Mouse (Mus musculus): ENCODE measurements around the gene St6galnac3. TPM values are rescaled to one million over a fixed set of nuclear protein-coding genes. Genes with fewer than 3 reads are reported as not detected.

The St6galnac3 gene
- polyA plus RNA-seq, 1 experiment from 2014 or later: 25.6 TPM

DNA sequence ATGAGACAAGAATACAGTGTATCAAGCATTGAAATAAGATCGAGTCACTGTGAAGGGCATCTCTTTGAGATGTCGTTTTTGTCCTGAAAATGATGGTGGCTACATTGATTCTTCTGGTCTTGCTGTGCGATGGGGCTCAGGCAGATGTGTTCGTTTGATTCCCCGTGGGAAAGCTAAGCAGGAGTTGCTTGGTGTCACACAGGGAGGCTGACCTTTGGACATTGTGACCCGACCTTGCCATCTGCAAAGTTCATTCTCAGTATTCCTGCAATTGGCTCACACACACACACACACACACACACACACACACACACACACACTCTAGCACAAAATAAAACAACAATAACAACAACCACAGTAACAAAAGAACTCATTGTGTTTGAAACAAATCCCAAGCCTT, 543.7 kb downstream of the St6galnac3 start:
- Histone ChIP-seq H3K27me3 (ENCODE audit: control insufficient read depth, insufficient read depth, low read length) (no peaks in the 10 kb centered on the region), H3K4me1 (ENCODE audit: control insufficient read depth, insufficient read depth, low read length) (no peaks in the 10 kb centered on the region), H3K4me2 (ENCODE audit: low read depth, low read length) (no peak overlapping the region), H3K4me3 (ENCODE audit: low read depth, low read length) (no peak overlapping the region), H3K27ac (ENCODE audit: low read depth, low read length) (no peak overlapping the region), H3K9ac (replicated peaks; ENCODE audit: low read depth, low read length) (no peak overlapping the region), H3K9me3 (ENCODE audit: control insufficient read depth, low read length) (no peaks in the 10 kb centered on the region), H3K36me3 (ENCODE audit: control insufficient read depth, insufficient read depth, low read length) (no peaks in the 10 kb centered on the region)
- 29% methylated on average over 6 of the region's 6 CpGs for WGBS
- ATAC-seq (ENCODE audit: low read depth): no peak

DNA sequence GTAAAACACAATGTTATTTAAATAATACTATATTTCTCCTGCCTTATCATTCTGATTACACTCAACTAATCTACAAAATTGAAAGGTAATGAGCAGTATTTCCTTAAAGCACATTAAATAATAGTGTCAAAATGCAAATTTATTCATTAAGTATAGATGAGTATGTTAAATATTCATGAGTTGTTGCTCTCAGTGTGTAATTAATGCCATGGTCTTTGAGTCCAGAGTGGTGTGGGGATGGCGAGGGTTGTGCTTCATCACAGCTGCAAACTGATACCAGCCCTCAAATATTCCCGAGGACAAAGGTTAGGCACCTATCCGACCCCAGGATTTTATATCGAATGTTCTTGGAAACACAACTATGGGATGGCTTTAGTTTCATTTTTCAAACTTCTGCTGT, 548.2 kb downstream of the St6galnac3 start:
- no peak overlapping the region for H3K4me2 ChIP-seq (ENCODE audit: low read depth, low read length)
- no peaks in the 10 kb centered on the region for H3K36me3 ChIP-seq (ENCODE audit: control insufficient read depth, insufficient read depth, low read length)
- no peak overlapping the region for H3K27ac ChIP-seq (ENCODE audit: low read depth, low read length)
- no peaks in the 10 kb centered on the region for H3K9me3 ChIP-seq (ENCODE audit: control insufficient read depth, low read length)
- H3K27me3 ChIP-seq (ENCODE audit: control insufficient read depth, insufficient read depth, low read length): no peaks in the 10 kb centered on the region
- no peak overlapping the region for H3K4me3 ChIP-seq (ENCODE audit: low read depth, low read length)
- ATAC-seq (ENCODE audit: low read depth): no peak
- H3K9ac ChIP-seq (replicated peaks; ENCODE audit: low read depth, low read length): no peak overlapping the region
- no peaks in the 10 kb centered on the region for H3K4me1 ChIP-seq (ENCODE audit: control insufficient read depth, insufficient read depth, low read length)
- WGBS: 56% methylated on average over 4 of the region's 4 CpGs

DNA sequence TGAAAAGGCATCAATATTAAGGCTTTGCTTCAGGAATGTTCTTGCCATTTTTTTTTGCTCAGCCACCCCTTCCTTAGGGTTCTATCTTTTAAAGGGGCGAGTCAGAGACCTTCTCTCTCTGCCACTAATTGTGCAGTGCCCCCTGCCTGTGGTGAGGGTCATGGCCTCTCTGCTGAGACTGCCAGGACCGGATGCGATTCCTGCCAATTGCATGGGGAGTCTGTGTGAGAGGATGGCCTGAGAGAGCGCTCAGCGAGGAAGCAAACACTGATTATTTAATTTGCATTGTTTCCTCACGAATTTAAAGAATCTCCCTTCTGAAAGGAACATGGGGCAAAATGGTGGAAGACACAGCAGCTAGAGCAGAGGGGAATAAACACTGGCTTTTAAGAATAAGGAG, 548.6 kb downstream of the St6galnac3 start:
- Histone ChIP-seq H3K4me2 (ENCODE audit: low read depth, low read length) (no peak overlapping the region), H3K27me3 (ENCODE audit: control insufficient read depth, insufficient read depth, low read length) (no peaks in the 10 kb centered on the region), H3K27ac (ENCODE audit: low read depth, low read length) (no peak overlapping the region), H3K9ac (replicated peaks; ENCODE audit: low read depth, low read length) (no peak overlapping the region), H3K36me3 (ENCODE audit: control insufficient read depth, insufficient read depth, low read length) (no peaks in the 10 kb centered on the region), H3K4me1 (ENCODE audit: control insufficient read depth, insufficient read depth, low read length) (no peaks in the 10 kb centered on the region), H3K4me3 (ENCODE audit: low read depth, low read length) (no peak overlapping the region), H3K9me3 (ENCODE audit: control insufficient read depth, low read length) (no peaks in the 10 kb centered on the region)
- ATAC-seq (ENCODE audit: low read depth): no peak
- WGBS: 40% methylated on average over 6 of the region's 6 CpGs

DNA sequence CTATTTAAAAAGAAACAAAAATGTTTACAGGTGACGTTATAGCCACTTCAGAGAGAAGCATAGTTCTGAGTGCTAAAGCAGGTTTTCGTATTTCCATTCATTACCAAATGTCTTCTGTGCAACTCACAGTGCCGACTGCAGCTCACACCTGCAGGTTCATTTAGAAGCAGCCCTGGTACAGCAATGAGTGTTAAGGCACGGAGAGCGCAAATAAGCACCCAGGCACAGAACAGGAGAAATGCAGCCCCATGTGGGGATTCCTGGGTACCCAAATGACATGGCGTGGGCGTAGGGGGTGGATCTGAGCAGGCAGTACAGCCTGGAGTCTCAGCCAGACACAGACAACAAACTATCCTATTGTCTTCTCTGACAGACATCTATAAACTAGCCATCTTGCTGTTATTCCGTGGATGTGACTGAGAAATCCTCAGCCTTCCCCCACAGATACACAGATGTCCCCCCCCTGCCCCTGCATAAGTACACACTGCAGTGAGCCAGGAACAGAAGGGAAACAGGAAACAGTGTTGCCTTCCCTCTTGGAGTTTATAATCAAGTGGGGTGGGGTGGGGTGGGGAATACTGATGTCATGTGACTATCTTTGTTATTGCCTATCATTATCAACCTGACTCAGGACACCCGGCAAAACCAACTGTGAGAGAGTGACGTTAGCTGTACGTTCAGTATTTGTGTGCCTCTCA, 550.5 kb downstream of the St6galnac3 start:
- 78% methylated on average over 11 of the region's 11 CpGs for WGBS
- ATAC-seq (ENCODE audit: low read depth): no peak

DNA sequence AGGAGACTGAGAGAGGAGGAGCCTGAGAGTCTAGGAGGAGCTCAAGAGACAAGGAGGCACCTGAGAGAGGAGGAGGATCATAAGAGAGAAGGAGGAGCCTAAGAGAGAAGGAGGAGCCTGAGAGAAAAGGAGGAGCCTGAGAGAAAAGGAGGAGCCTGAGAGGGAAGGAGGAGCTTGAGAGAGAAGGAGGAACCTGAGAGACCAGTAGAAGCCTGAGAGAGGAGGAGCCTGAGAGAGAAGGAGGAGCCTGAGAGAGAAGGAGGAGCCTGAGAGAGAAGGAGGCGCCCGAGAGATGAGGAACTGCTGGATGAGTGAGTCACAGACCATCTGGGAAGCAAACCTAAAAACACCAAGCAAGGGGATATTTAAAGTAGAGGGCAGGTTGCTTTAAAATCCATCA, 551.4 kb downstream of the St6galnac3 start:
- 89% methylated on average over 2 of the region's 2 CpGs for WGBS
- Histone ChIP-seq H3K27me3 (ENCODE audit: control insufficient read depth, insufficient read depth, low read length) (no peaks in the 10 kb centered on the region), H3K27ac (ENCODE audit: low read depth, low read length) (no peak overlapping the region), H3K9me3 (ENCODE audit: control insufficient read depth, low read length) (no peaks in the 10 kb centered on the region), H3K4me2 (ENCODE audit: low read depth, low read length) (no peak overlapping the region), H3K36me3 (ENCODE audit: control insufficient read depth, insufficient read depth, low read length) (no peaks in the 10 kb centered on the region), H3K4me1 (ENCODE audit: control insufficient read depth, insufficient read depth, low read length) (no peaks in the 10 kb centered on the region), H3K4me3 (ENCODE audit: low read depth, low read length) (no peak overlapping the region), H3K9ac (replicated peaks; ENCODE audit: low read depth, low read length) (no peak overlapping the region)
- ATAC-seq (ENCODE audit: low read depth): no peak

More for the DNA sequence above, 550.5 kb downstream of the St6galnac3 start:
- no peak overlapping the region for H3K4me3 ChIP-seq (ENCODE audit: low read depth, low read length)
- no peaks in the 10 kb centered on the region for H3K36me3 ChIP-seq (ENCODE audit: control insufficient read depth, insufficient read depth, low read length)
- H3K9ac ChIP-seq (replicated peaks; ENCODE audit: low read depth, low read length): no peak overlapping the region
- H3K4me2 ChIP-seq (ENCODE audit: low read depth, low read length): no peak overlapping the region
- H3K4me1 ChIP-seq (ENCODE audit: control insufficient read depth, insufficient read depth, low read length): no peaks in the 10 kb centered on the region
- H3K27ac ChIP-seq (ENCODE audit: low read depth, low read length): no peak overlapping the region
- no peaks in the 10 kb centered on the region for H3K27me3 ChIP-seq (ENCODE audit: control insufficient read depth, insufficient read depth, low read length)
- no peaks in the 10 kb centered on the region for H3K9me3 ChIP-seq (ENCODE audit: control insufficient read depth, low read length)

DNA sequence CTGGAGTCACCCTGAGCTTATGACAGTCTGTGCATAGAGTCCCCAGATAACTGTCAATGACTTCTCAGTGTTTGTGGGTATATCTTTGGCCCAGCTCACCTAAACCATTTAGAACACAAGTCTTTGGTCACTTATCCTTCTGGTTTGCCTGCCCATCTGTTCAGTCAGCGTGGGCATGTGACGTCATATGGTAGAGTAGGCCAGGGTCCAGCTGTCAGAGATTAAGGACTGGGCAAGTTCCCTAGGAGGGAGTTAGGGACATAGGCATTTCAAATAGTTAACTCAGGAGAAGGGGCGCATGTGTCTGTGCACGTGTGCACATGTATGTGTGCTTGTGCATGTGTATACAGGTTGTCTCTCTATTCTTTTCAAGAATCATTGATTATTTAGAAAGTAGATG, 554.8 kb downstream of the St6galnac3 start:
- no peak; the same call in 1 of the 2 replicates for ATAC-seq (ENCODE audit: low read depth)
- Histone ChIP-seq H3K27ac (ENCODE audit: low read depth, low read length) (no peak overlapping the region), H3K36me3 (ENCODE audit: control insufficient read depth, insufficient read depth, low read length) (no peaks in the 10 kb centered on the region), H3K4me2 (ENCODE audit: low read depth, low read length) (no peak overlapping the region), H3K27me3 (ENCODE audit: control insufficient read depth, insufficient read depth, low read length) (no peaks in the 10 kb centered on the region), H3K4me1 (ENCODE audit: control insufficient read depth, insufficient read depth, low read length) (no peaks in the 10 kb centered on the region), H3K9ac (replicated peaks; ENCODE audit: low read depth, low read length) (no peak overlapping the region), H3K4me3 (ENCODE audit: low read depth, low read length) (no peak overlapping the region), H3K9me3 (ENCODE audit: control insufficient read depth, low read length) (no peaks in the 10 kb centered on the region)
- WGBS: 87% methylated on average over 4 of the region's 4 CpGs

DNA sequence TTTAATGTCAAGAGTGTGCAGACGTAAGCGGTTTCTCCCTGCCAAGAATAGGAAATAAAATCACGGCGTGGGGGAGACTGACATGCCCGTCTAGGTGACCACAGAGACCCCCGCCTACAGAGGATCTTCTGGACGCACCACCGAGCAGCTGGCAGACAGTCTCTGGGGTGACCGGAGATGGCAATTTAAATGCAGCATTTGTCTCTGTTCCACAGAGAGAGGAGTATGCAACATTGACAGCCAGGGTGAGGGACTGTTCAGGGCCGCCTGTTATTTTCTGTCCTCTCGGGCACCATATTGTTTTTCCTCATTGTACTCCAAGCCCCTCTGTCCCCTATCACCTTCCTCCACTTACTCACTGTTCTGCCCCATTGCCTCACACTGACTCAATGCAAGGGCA, 555.2 kb downstream of the St6galnac3 start:
- Histone ChIP-seq H3K9me3 (ENCODE audit: control insufficient read depth, low read length) (no peaks in the 10 kb centered on the region), H3K9ac (replicated peaks; ENCODE audit: low read depth, low read length) (no peak overlapping the region), H3K4me3 (ENCODE audit: low read depth, low read length) (no peak overlapping the region), H3K4me2 (ENCODE audit: low read depth, low read length) (no peak overlapping the region), H3K36me3 (ENCODE audit: control insufficient read depth, insufficient read depth, low read length) (no peaks in the 10 kb centered on the region), H3K4me1 (ENCODE audit: control insufficient read depth, insufficient read depth, low read length) (no peaks in the 10 kb centered on the region), H3K27ac (ENCODE audit: low read depth, low read length) (no peak overlapping the region), H3K27me3 (ENCODE audit: control insufficient read depth, insufficient read depth, low read length) (no peaks in the 10 kb centered on the region)
- no peak for ATAC-seq (ENCODE audit: low read depth)
- WGBS: 55% methylated on average over 11 of the region's 11 CpGs

DNA sequence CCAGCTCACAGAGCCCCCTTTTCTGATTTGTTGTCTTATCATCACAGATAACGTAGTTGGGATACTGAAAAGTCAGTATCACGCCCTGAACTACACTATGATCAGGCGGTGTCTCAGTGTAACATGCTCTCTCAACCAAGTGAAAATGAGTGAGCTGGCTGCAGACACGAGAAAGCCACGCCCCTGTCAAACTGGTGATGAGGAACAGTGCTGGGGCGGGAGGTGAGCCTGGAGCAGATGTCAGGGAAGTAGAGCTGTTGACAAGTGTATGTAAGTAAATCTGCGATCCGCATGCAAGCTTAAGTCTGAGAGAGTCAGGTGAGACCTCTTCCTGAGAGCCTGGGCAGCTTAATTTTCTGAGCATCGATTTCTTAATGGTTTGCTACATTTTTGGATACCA, 563.3 kb downstream of the St6galnac3 start:
- H3K36me3 ChIP-seq (ENCODE audit: control insufficient read depth, insufficient read depth, low read length): no peaks in the 10 kb centered on the region
- no peak for ATAC-seq (ENCODE audit: low read depth)
- H3K4me3 ChIP-seq (ENCODE audit: low read depth, low read length): no peak overlapping the region
- no peak overlapping the region for H3K9ac ChIP-seq (replicated peaks; ENCODE audit: low read depth, low read length)
- H3K4me1 ChIP-seq (ENCODE audit: control insufficient read depth, insufficient read depth, low read length): no peaks in the 10 kb centered on the region
- H3K4me2 ChIP-seq (ENCODE audit: low read depth, low read length): no peak overlapping the region
- H3K9me3 ChIP-seq (ENCODE audit: control insufficient read depth, low read length): no peaks in the 10 kb centered on the region
- WGBS: 75% methylated on average over 9 of the region's 9 CpGs
- no peaks in the 10 kb centered on the region for H3K27me3 ChIP-seq (ENCODE audit: control insufficient read depth, insufficient read depth, low read length)
- H3K27ac ChIP-seq (ENCODE audit: low read depth, low read length): no peak overlapping the region

DNA sequence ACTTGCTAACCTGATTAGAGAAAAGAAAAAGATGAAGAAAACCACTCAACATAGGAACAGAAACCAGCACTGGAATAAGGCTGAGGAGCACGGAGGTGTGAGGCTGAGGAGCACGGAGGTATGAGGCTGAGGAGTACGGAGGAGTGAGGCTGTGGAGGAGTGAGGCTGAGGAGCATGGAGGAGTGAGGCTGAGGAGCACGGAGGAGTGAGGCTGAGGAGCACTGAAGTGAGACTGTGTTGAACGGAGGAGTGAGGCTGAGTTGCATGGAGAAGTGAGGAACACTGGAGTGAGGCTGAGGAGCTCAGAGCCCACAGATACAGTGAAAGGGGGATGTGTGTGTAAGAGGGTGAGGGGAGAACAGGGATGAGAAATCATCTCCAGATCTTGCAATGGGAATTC, 564.3 kb downstream of the St6galnac3 start:
- Histone ChIP-seq H3K27ac (ENCODE audit: low read depth, low read length) (no peak overlapping the region), H3K36me3 (ENCODE audit: control insufficient read depth, insufficient read depth, low read length) (no peaks in the 10 kb centered on the region)
- WGBS: 92% methylated on average over 5 of the region's 5 CpGs

More for the DNA sequence above, 564.3 kb downstream of the St6galnac3 start:
- Histone ChIP-seq H3K9me3 (ENCODE audit: control insufficient read depth, low read length) (no peaks in the 10 kb centered on the region), H3K4me1 (ENCODE audit: control insufficient read depth, insufficient read depth, low read length) (no peaks in the 10 kb centered on the region), H3K9ac (replicated peaks; ENCODE audit: low read depth, low read length) (no peak overlapping the region), H3K27me3 (ENCODE audit: control insufficient read depth, insufficient read depth, low read length) (no peaks in the 10 kb centered on the region), H3K4me3 (ENCODE audit: low read depth, low read length) (no peak overlapping the region), H3K4me2 (ENCODE audit: low read depth, low read length) (no peak overlapping the region)
- no peak for ATAC-seq (ENCODE audit: low read depth)

Data from neural tube, embryonic 14.5 days (tissue).